ENCODE assay signal across 7 mouse cellular contexts in genomic region chr2:155629231-155629661, GRCm38 (mm10). TPM values are rescaled to one million over a fixed set of nuclear protein-coding genes. Genes with fewer than 3 reads are reported as not detected.
A peak's percentile ranks its signal among the peaks of the same experiment; 100 is the strongest.
DNase-seq lines count a peak whose midpoint lies in the region.

No protein-coding gene starts in this region.

- WGBS in midbrain, embryonic 10.5 days, result under 1% methylated on average over 35 of the region's 35 CpGs

- peak; percentile 54 for DNase-seq in thymus, postnatal 4 days
- DNase-seq in thymus, postnatal 10 days (ENCODE audit: low spot score in 2 of 2), result no peak
- peak; percentile 78 to 84 for DNase-seq in cerebellum, postnatal 10 days
- DNase-seq in frontal cortex, postnatal 36 days (ENCODE audit: low spot score in 2 of 2), result peak; percentile 75 to 76
- DNase-seq in layer of hippocampus, postnatal 25 days (ENCODE audit: extremely low spot score in 1 of 2, low spot score in 1 of 2), result peak; percentile 48 to 52
- peak; percentile 59 for DNase-seq in midbrain, embryonic 10.5 days (ENCODE audit: low spot score)
- peak; percentile 71 for DNase-seq in testis, postnatal 10 days (ENCODE audit: low spot score)

- H3K4me1 ChIP-seq in midbrain, embryonic 10.5 days, result peaks cover 48% of the 10 kb centered on the region

- peaks cover 93% of the 10 kb centered on the region for H3K27me3 ChIP-seq in midbrain, embryonic 10.5 days (ENCODE audit: low read depth, poor library complexity, severe bottlenecking)

- H3K27ac ChIP-seq in midbrain, embryonic 10.5 days (replicated peaks), result peak overlapping the region; percentile 71

- peak overlapping the region; percentile 55 for H3K4me3 ChIP-seq in midbrain, embryonic 10.5 days

- H3K9me3 ChIP-seq in midbrain, embryonic 10.5 days (replicated peaks), result no peaks in the 10 kb centered on the region

- H3K36me3 ChIP-seq in midbrain, embryonic 10.5 days, result peaks cover 35% of the 10 kb centered on the region

RNA-seq across cellular contexts. Expression of gene Myh7b, which starts 18.2 kb away (rescaled TPM):
- 1 to 10 TPM; 2.7 to 3.7 TPM for total RNA-seq in layer of hippocampus, postnatal 25 days (2021)
- 0.53 and 0.60 TPM in 2 replicates for polyA plus RNA-seq in midbrain, embryonic 10.5 days (2016; fragmentation: Nextera tagmentation; extraction: Ambion mirVana)

RNA-seq across cellular contexts. Expression of gene Gss, which starts 36.6 kb away (rescaled TPM):
- total RNA-seq in layer of hippocampus, postnatal 25 days (2021), result 10 to 100 TPM; 22.6 to 26.5 TPM
- polyA plus RNA-seq in midbrain, embryonic 10.5 days (2016; fragmentation: Nextera tagmentation; extraction: Ambion mirVana), result 19.6 and 22.1 TPM in 2 replicates

Comparison
In these comparisons a context has a peak if more than half of its experiments do, and no peak if none do; other contexts are left out.
1. DNase-seq: peak in thymus, postnatal 4 days (single experiment), cerebellum, postnatal 10 days (2 of 2), frontal cortex, postnatal 36 days (2 of 2), layer of hippocampus, postnatal 25 days (2 of 2), midbrain, embryonic 10.5 days (single experiment) and testis, postnatal 10 days (single experiment); none in thymus, postnatal 10 days (0 of 2).